Mouse (Mus musculus) regulatory T cell (primary cell): ENCODE measurements around the gene Ilf3.

Source experiments
- in situ Hi-C: fragments of 300-600 bp; cut with MboI, MseI; formaldehyde crosslinking; loops from one replicate; pipeline ENCODE4 v1.15.1; 2025; ENCODE audit warnings: high pct_unique_total_duplicates

Gene Ilf3

DNA sequence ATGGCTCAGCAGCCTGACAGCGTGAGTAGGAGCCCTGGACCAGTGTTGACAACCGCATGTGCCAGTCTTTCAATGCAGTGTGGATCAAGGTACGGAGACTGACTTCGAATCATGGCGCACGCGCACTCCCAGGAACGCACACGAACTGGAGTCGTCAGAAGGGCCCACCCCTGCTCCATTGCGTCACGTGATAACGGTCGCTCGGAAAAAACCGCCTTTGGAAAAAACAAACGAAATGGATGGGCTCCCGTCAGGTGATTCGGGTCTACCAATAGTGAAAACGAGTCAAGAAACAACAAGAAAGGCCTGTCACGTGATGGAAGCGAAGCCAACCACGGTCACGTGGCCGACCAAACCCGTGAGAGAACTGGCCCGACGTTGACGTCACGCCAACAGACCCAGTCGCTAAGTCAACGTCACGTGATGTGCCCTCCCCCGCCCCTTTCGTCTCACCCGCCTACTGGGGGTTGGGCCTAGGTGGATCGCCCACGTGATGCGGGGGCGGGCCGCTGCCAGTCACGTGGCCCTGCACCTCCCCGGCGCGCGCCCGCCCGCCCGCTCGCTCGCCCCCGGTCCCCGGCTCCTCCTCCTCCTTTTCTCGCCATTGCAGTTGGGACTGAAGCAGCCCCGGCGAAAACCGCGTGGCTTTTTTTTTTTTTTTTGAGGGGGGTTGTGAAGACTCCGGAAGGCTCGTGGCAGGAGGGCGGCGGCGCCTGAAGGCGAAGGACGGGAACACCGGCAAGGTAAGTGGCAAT, at the start of gene Ilf3:
Gene Ilf3, plus strand, starts transcription at position 515 of the 755 bp plus-strand sequence.
- in situ Hi-C loops: no loop called here

- in situ Hi-C loops: loop anchor here (5.0 kb wide), 1 partner anchor 34 kb away; no protein-coding TSS in a partner anchor
Observed at GRCm38 (mm10) chr9:21318792-21319191, 48.9 kb upstream of the Ilf3 start.

DNA sequence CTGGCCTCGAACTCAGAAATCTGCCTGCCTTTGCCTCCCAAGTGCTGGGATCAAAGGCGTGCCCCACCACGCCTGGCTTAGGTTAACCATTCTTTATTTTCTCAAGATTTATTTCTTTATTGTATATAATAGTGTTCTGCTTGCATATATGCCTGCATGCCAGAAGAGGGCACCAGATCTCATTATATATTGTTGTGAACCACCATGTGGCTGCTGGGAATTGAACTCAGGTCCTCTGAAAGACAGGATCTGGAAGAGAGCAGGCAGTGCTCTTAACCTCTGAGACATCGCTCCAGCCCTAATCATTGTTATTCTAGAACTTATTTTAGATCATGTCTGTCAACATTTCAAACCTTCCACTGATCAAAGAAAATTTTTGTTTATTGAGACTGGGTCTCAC, 48.2 kb upstream of the Ilf3 start:
- in situ Hi-C loops: loop anchor here (5.0 kb wide), 1 partner anchor 33 kb away; no protein-coding TSS in a partner anchor

DNA sequence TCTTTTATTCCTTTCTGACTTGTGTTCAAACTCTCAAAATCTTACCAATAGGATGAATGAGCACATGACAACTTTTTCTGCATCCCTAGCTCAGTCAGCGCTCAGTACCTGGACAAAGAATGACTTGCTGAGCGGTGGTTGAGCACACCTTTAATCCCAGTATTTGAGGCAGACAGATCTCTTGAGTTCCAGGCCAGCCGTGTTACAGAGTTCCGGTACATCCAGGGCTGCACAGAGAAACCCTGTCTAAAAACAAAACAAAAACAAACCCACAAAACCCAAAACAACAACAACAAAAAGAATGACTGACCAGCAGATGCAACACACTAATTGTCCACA, 47.4 kb upstream of the Ilf3 start:
- in situ Hi-C loops: loop anchor here (10.0 kb wide), 1 partner anchor 665 kb away; the partner anchor contains the start of gene Pin1

- in situ Hi-C loops: loop anchor here (10.0 kb wide), 1 partner anchor 666 kb away; the partner anchor contains the start of gene Pin1
Observed at GRCm38 (mm10) chr9:21320619-21321512, 46.8 kb upstream of the Ilf3 start, which contains the start of gene Slc44a2. Slc44a2 (plus strand) TSS chr9:21320698.

GRCm38 (mm10) chr9:21321513-21321835, 46.2 kb upstream of the Ilf3 start:
- in situ Hi-C loops: loop anchor here (10.0 kb wide), 1 partner anchor 667 kb away; the partner anchor contains the start of gene Pin1

GRCm38 (mm10) chr9:21322211-21322916, 45.3 kb upstream of the Ilf3 start:
- in situ Hi-C loops: loop anchor here (10.0 kb wide), 1 partner anchor 668 kb away; the partner anchor contains the start of gene Pin1

GRCm38 (mm10) chr9:21322917-21323297, 44.8 kb upstream of the Ilf3 start:
- in situ Hi-C loops: loop anchor here (10.0 kb wide), 1 partner anchor 668 kb away; the partner anchor contains the start of gene Pin1

- in situ Hi-C loops: loop anchor here (10.0 kb wide), 1 partner anchor 669 kb away; the partner anchor contains the start of gene Pin1
Observed at GRCm38 (mm10) chr9:21324269-21324668, 43.4 kb upstream of the Ilf3 start.

DNA sequence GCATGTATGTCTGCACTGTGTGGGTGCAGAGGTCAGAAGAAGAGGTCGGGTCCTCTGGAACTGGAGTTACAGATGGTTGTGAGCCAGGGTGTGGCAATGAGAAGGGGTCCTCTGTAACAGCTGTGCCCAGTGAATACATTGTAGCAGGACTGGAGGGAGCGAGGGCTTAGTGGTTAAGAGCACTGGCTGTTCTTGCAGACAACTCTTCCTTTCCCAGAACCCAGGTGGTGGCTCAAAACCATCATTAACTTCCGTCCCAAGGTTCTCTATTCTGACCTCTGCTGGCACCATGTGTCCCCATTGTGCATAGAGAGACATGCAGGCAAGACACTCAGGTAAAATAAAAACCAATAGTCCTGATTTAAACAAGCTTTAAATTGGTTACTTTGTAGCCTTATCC, 40.1 kb upstream of the Ilf3 start:
- in situ Hi-C loops: loop anchor here (10.0 kb wide), 1 partner anchor 673 kb away; the partner anchor contains the start of gene Pin1

DNA sequence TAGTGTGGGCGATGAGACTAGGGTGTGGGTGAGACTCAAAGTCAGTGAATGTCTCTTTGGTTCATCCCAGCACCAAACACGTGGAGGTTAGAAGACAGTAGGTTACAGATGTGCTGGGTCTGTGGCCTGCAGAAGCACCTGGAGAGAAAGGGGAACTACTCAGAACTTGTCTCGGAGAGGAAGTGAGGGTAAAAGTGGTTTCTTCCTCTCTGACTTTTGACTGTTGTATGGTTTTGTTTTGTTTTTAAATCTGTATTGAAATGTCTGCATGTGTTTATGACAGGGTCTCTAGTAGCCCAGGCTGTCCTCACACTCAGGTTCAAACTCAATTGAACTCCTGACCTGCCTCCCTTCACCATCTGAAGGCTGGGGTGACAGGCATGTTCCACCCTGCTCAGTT, 39.6 kb upstream of the Ilf3 start:
- in situ Hi-C loops: loop anchor here (10.0 kb wide), 1 partner anchor 673 kb away; the partner anchor contains the start of gene Pin1

DNA sequence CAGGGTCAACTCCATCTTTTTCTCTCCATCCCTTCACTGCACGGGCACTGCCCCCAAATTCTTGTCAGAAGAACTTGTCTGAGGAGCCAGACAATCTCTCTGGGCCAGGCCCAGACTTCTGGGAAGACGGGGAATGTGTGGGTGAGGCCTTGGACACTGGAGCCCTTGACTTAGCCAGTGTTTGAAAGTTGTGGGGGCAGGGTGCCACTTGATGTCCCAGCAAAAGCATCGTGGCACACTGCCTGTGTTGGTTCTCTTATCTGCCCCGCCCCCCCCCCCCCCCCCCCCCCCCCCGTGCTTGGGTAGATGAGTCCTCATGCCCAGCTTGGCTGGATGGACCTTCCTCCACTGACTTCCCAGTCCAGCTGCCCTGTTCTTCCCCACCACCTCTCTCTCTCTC, 38.6 kb upstream of the Ilf3 start:
- in situ Hi-C loops: loop anchor here (10.0 kb wide), 1 partner anchor 674 kb away; the partner anchor contains the start of gene Pin1

DNA sequence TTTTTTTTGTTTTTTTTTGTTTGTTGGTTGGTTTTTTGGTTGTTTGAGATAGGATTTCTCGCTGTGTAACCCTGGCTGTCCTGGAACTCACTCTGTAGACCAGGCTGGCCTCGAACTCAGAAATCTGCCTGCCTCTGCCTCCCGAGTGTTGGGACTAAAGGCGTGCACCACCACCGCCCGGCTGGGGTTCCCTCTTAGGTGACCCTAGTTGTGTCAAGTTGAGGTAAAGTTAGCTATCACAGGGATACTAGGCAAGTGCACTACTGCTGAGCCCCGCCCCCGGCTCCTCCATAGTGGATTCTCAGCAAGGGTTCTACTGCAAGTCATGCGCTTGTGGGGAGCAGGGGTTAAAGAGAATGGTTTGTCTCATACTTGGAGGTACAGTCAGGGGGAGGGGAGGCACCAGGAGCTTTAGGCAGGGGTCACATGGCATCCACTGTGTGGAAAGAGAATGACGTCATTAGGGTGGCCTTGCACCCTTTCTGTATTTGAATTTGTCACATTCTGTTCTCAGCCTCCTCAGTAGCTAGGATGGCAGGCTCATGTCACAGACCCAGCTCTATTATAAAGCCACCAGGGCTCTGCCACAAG, 37.9 kb upstream of the Ilf3 start:
- in situ Hi-C loops: loop anchor here (10.0 kb wide), 1 partner anchor 675 kb away; the partner anchor contains the start of gene Pin1

DNA sequence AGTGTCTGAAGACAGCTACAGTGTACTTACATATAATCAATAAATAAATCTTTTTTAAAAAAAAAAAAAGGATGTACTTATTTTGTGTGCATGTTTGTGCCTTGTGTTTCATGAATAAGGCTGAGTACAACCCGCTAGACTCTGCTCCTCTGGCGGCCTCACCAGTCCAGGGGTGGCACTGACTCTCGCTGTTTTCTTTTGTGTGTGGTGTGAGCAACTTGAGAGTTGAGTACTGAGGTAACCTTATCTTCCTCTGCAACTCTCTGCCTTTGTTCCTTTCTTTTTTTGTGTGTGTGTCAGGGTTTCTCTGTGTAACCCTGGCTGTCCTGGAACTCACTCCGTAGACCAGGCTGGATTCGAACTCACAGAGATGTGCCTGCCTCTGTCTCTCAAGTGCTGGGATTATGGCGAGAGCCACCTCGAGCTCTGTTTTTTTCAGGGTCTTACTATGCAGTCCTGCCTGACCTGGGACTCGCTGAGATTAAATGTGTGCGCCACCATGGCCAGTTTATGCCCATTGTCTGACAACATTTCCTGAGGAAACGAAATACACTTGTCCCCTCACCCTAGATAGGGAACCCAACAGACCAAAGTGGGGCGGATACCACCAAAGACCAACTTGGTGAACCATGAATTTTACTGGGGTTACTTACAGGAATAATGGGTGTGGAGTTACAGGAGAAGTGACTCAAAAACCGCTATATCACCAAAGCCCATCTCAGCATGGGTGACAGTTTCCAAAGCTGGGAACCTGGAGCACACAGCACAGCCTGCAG, 36.1 kb upstream of the Ilf3 start:
- in situ Hi-C loops: no loop called here

DNA sequence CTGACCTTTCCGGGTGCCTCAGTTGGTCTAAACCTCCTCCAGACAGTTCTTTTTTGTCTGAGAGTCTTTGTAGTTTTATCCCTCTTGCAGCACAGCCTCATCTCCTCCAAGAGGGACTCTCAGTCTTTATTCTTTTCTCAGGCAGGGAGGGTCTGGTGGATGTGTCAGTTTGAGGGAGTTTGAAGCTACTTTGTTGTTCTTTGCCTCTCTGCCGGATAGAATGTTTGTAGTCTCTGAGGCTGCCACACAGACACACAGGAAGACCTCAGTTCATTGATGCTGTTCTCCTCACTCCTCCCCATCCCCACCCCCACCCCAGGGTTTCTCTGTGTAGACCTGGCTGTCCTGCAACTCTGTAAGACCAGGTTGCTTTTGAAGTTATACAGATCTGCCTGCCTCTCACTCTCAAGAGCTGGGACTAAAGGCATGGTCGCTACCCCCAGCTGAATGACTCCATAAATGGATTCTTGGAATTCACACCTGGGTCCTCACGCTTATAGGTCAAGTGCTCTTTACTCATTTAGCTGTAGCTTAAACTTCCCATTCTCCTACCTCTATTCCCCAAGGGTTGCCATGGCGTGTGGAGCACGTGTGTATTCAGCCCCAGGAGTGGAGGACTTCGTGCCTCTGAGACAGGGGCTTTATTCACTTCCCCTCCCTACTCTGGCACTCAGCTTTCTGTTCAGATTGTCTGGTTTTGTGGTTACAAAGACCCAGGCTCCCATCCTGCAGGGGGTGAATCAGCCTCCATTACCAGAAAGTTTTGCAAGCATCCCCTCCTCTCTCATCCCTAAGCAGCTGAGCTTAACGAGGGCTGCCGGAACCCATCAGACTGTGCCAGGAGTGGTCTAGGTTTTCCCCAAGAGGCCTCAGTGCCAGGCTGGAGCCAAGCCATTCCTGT, 35.3 kb upstream of the Ilf3 start:
- in situ Hi-C loops: no loop called here

GRCm38 (mm10) chr9:21333523-21333922, 34.1 kb upstream of the Ilf3 start:
- in situ Hi-C loops: no loop called here

DNA sequence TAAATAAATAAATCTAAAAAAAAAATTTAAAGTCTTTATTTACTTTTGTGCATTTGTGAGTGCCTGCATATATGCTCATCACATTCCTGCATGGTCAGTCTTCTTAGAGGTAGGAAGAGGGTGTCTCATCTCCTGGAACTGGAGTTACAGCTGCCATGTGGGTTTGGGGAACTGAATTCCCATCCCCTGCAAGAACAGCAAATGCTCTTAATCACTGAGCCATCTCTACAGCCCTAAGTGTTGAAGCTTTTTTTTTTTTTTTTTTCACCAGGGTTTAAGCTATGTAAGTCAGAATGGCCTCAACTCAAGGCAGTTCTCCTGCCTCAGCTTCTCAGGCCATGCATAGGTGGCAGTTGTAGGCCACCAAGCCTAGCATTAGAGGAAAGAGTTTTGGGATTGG, 32.9 kb upstream of the Ilf3 start:
- in situ Hi-C loops: no loop called here

DNA sequence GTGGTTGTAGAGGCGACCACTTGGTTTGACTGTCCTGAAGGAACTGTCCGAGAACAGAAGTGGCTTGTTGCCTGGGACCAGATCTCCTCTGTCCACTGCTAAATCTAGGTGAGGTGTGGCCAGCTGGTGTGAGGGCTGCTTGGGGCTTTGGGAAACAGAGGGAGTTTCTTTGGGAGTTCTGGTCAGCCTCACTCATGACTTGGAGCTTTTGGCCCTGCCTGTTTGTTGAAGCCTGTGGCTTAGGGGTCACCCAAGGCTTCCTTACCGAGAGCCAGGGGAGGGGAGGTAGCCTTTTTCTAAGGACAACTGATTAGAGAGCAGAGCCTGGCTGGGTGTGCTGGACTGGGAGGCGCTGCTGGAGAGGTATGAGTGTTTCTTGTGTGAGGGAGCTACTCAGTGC, 32.3 kb upstream of the Ilf3 start:
- in situ Hi-C loops: no loop called here

GRCm38 (mm10) chr9:21336491-21336890, 31.2 kb upstream of the Ilf3 start:
- in situ Hi-C loops: no loop called here
